Mouse (Mus musculus) midbrain, embryonic 11.5 days (tissue): ENCODE data around the gene Tmprss4. TPM values are rescaled to one million over a fixed set of nuclear protein-coding genes. Genes with fewer than 3 reads are reported as not detected.

ENCODE experiments used
- ATAC-seq: fragments of 200-750 bp; cut with Nextera tagmentation; 2 replicates; pipeline ENCODE4 v1.8.0; 2017; ENCODE audit warnings: moderate TSS enrichment, moderate library complexity; ENCODE audit not compliant: low FRiP score
- DNase-seq: peaks from one replicate; pipeline ENCODE4 v3.0.0; 2015; ENCODE audit warnings: low spot score; ENCODE audit errors: missing footprints
- H3K27ac ChIP-seq: fragments of 300-500 bp; sonication (generic); 2 replicates; pipeline ENCODE4 v1.5.1; 2014; ENCODE audit warnings: low read depth, low read length
- H3K27me3 ChIP-seq: fragments of 300-500 bp; sonication (generic); 2 replicates; pipeline ENCODE4 v1.6.1; 2014; ENCODE audit warnings: mild to moderate bottlenecking, low read length, moderate library complexity, mixed read lengths; ENCODE audit not compliant: control insufficient read depth, insufficient read depth
- H3K36me3 ChIP-seq: fragments of 300-500 bp; sonication (generic); 2 replicates; pipeline ENCODE4 v1.6.1; 2014; ENCODE audit warnings: mild to moderate bottlenecking, low read length, moderate library complexity, mixed read lengths; ENCODE audit not compliant: control insufficient read depth, insufficient read depth
- H3K4me1 ChIP-seq: fragments of 300-500 bp; sonication (generic); 2 replicates; pipeline ENCODE4 v1.6.1; 2014; ENCODE audit warnings: low read length; ENCODE audit not compliant: control insufficient read depth, insufficient read depth
- H3K4me2 ChIP-seq: fragments of 300-500 bp; sonication (generic); 2 replicates; pipeline ENCODE4 v1.6.1; 2014; ENCODE audit warnings: mild to moderate bottlenecking, moderate library complexity
- H3K4me3 ChIP-seq: fragments of 300-500 bp; sonication (generic); 2 replicates; pipeline ENCODE4 v1.5.1; 2014; ENCODE audit warnings: low read depth, low read length
- H3K9ac ChIP-seq: fragments of 300-500 bp; sonication (generic); 2 replicates; pipeline ENCODE4 v1.6.1; 2014; ENCODE audit warnings: low read length
- H3K9me3 ChIP-seq: fragments of 300-500 bp; sonication (generic); 2 replicates; pipeline ENCODE4 v1.6.1; 2016; ENCODE audit warnings: low read length; ENCODE audit not compliant: control insufficient read depth
- WGBS: fragments of 180-500 bp; shearing (Covaris S2); extraction: QIAGEN DNeasy Blood & Tissue Kit; methylation state at CpG from one replicate; pipeline ENCODE4 v1.1.7; 2014; 5-methylcytosine and 5-hydroxymethylcytosine counted together
- polyA plus RNA-seq: library from polyadenylated mRNA; unstranded; fragments of >200 nt; fragmentation: Nextera tagmentation; extraction: Ambion mirVana; gene quantifications from 2 replicates; pipeline ENCODE4 v1.2.1, GENCODE M21; 2014

Gene Tmprss4
- polyA plus RNA-seq, 1 experiment from 2014 or later, result not detected

- H3K4me1 ChIP-seq, result peaks cover 14% of the 10 kb centered on the region
- H3K36me3 ChIP-seq, result no peaks in the 10 kb centered on the region
- no peak overlapping the region for H3K4me2 ChIP-seq
- H3K27me3 ChIP-seq, result peaks cover 32% of the 10 kb centered on the region
- H3K27ac ChIP-seq, result no peak overlapping the region
- no peak for DNase-seq
- WGBS, result 24% methylated on average over 5 of the region's 5 CpGs
- no peaks in the 10 kb centered on the region for H3K9me3 ChIP-seq
- no peak overlapping the region for H3K4me3 ChIP-seq
- no peak overlapping the region for H3K9ac ChIP-seq
- ATAC-seq, result no peak
Observed at GRCm38 (mm10) chr9:45133484-45134310, 70.2 kb downstream of the Tmprss4 start.

GRCm38 (mm10) chr9:45130119-45130518, 73.8 kb downstream of the Tmprss4 start:
- DNase-seq (no peak), ATAC-seq (no peak)
- Histone ChIP-seq H3K9ac (no peak overlapping the region), H3K9me3 (no peaks in the 10 kb centered on the region), H3K4me2 (no peak overlapping the region), H3K27ac (no peak overlapping the region), H3K36me3 (no peaks in the 10 kb centered on the region), H3K4me3 (no peak overlapping the region), H3K27me3 (peaks cover 1% of the 10 kb centered on the region), H3K4me1 (no peaks in the 10 kb centered on the region)
- 75% methylated on average over 3 of the region's 3 CpGs for WGBS

- Histone ChIP-seq H3K27ac (no peak overlapping the region), H3K4me3 (no peak overlapping the region), H3K36me3 (no peaks in the 10 kb centered on the region), H3K4me1 (0 out of 2 replicates have a peak, but pooled peaks cover 2% of the 10 kb centered on the region), H3K9ac (no peak overlapping the region), H3K27me3 (no peaks in the 10 kb centered on the region), H3K4me2 (no peak overlapping the region), H3K9me3 (no peaks in the 10 kb centered on the region)
- 56% methylated on average over 7 of the region's 7 CpGs for WGBS
- ATAC-seq (no peak), DNase-seq (no peak)
Observed at GRCm38 (mm10) chr9:45126941-45127340, 77.0 kb downstream of the Tmprss4 start.

- H3K9ac ChIP-seq, result no peak overlapping the region
- no peak overlapping the region for H3K4me3 ChIP-seq
- no peaks in the 10 kb centered on the region for H3K27me3 ChIP-seq
- H3K36me3 ChIP-seq, result no peaks in the 10 kb centered on the region
- 0 out of 2 replicates have a peak, but pooled peaks cover 2% of the 10 kb centered on the region for H3K4me1 ChIP-seq
- no peak for ATAC-seq
- no peak overlapping the region for H3K27ac ChIP-seq
- 92% methylated on average over 14 of the region's 14 CpGs for WGBS
- no peak overlapping the region for H3K4me2 ChIP-seq
- no peak for DNase-seq
- no peaks in the 10 kb centered on the region for H3K9me3 ChIP-seq
Observed at GRCm38 (mm10) chr9:45125211-45125610, 78.7 kb downstream of the Tmprss4 start.

Other genes with a start within 250 kb of the Tmprss4 start
- gene Ube4a, start 238.5 kb downstream of the Tmprss4 start, polyA plus RNA-seq, result 32.1 and 37.2 TPM in 2 replicates
- gene Cd3g, start 223.7 kb downstream of the Tmprss4 start, polyA plus RNA-seq, result not detected in 2 replicates
- gene Cd3d, start 222.3 kb downstream of the Tmprss4 start, polyA plus RNA-seq, result not detected in 2 replicates
- not detected in 2 replicates for gene Cd3e, start 194.5 kb downstream of the Tmprss4 start, polyA plus RNA-seq
- gene Mpzl2, start 164.3 kb downstream of the Tmprss4 start, polyA plus RNA-seq, result 0.63 and 0.65 TPM in 2 replicates
- 2.3 and 2.6 TPM in 2 replicates for gene Mpzl3, start 148.9 kb downstream of the Tmprss4 start, polyA plus RNA-seq
- gene Jaml, start 124.9 kb downstream of the Tmprss4 start, polyA plus RNA-seq, result 0.31 TPM in 1 of 2 replicates, not detected in the other
- gene Scn2b, start 86.3 kb downstream of the Tmprss4 start, polyA plus RNA-seq, result 3.4 and 3.5 TPM in 2 replicates
- gene Scn4b, start 65.7 kb downstream of the Tmprss4 start, polyA plus RNA-seq, result 0.03 and 0.08 TPM in 2 replicates
- not detected in 2 replicates for gene BC049352, start 22.1 kb downstream of the Tmprss4 start, polyA plus RNA-seq
- 0.79 and 1.3 TPM in 2 replicates for gene Il10ra, start 65.1 kb upstream of the Tmprss4 start, polyA plus RNA-seq
- gene Tmprss13, start 115.0 kb upstream of the Tmprss4 start, polyA plus RNA-seq, result not detected in 2 replicates
- gene Fxyd6, start 166.1 kb upstream of the Tmprss4 start, polyA plus RNA-seq, result 123 and 129 TPM in 2 replicates
- 1.00 and 1.5 TPM in 2 replicates for gene Fxyd2, start 195.6 kb upstream of the Tmprss4 start, polyA plus RNA-seq
- gene Dscaml1, start 222.5 kb upstream of the Tmprss4 start, polyA plus RNA-seq, result 0.74 and 0.86 TPM in 2 replicates